Mouse (Mus musculus): ENCODE results near the gene Bmp2k. TPM values are rescaled to one million over a fixed set of nuclear protein-coding genes. Genes with fewer than 3 reads are reported as not detected.

Bmp2k gene
- polyA plus RNA-seq, 1 experiment from 2014 or later, result 11.2 TPM

GRCm38 (mm10) chr5:97077676-97078075, 80.2 kb downstream of the Bmp2k start:
- 70% methylated on average over 7 of the region's 7 CpGs for WGBS
- Histone ChIP-seq H3K4me3 (no peak overlapping the region), H3K4me1 (no peaks in the 10 kb centered on the region), H3K9ac (no peak overlapping the region), H3K9me3 (no peaks in the 10 kb centered on the region), H3K27ac (no peak overlapping the region), H3K27me3 (replicated peaks) (no peaks in the 10 kb centered on the region), H3K4me2 (replicated peaks) (no peak overlapping the region), H3K36me3 (peaks cover under 1% of the 10 kb centered on the region; the same call in 1 of the 2 replicates)
- no peak for ATAC-seq (ENCODE audit: low FRiP score, low read depth)

GRCm38 (mm10) chr5:97078641-97079040, 81.2 kb downstream of the Bmp2k start:
- Histone ChIP-seq H3K36me3 (peaks cover 7% of the 10 kb centered on the region; the same call in 1 of the 2 replicates), H3K9me3 (no peaks in the 10 kb centered on the region), H3K4me2 (replicated peaks) (no peak overlapping the region), H3K27ac (no peak overlapping the region), H3K4me3 (no peak overlapping the region), H3K9ac (no peak overlapping the region), H3K27me3 (replicated peaks) (no peaks in the 10 kb centered on the region), H3K4me1 (no peaks in the 10 kb centered on the region)
- ATAC-seq (ENCODE audit: low FRiP score, low read depth), result no peak
- 74% methylated on average over 5 of the region's 5 CpGs for WGBS

DNA sequence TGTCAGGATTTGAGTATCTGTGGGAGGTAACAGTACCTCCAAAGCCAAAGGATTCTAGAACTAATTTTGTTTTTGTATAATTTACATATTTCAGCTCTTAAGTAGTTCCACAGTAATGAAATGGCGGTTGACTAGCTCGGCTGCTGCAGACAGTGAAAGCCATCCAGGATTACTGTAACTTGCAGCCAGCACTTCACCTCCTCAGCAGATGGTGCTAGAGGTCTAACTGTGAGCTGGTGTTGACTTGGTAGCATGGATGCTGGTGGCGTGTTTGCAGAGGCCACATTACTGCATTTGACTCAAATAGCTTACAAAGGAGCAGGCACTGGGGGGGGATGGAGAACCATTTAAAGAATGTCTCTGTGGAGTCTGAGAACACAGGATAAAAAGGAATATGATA, 84.0 kb downstream of the Bmp2k start:
- Histone ChIP-seq H3K9ac (no peak overlapping the region), H3K27me3 (replicated peaks) (no peaks in the 10 kb centered on the region), H3K4me1 (no peaks in the 10 kb centered on the region), H3K9me3 (no peaks in the 10 kb centered on the region), H3K36me3 (peaks cover 23% of the 10 kb centered on the region), H3K4me3 (no peak overlapping the region), H3K27ac (no peak overlapping the region), H3K4me2 (replicated peaks) (no peak overlapping the region)
- 76% methylated on average over 3 of the region's 3 CpGs for WGBS
- no peak for ATAC-seq (ENCODE audit: low FRiP score, low read depth)

DNA sequence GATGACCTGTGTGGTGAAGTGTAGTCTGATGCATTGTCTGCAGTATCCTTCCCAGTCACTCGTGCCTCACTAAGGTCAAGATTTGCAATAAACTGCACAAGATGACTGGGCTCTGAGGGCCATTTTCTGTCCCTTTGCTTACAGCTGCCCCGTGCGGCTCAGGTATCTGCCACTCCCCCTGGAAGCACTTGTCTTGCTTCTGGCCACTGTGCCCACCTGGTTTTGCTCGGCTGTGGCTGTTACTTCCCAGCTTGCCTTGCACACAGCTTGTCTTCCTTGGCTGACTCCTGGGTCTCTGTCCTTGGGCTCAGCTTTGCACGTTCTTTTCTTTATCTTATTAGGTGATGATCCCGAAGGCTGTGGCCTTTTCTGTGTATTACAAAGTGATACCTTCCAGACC, 86.2 kb downstream of the Bmp2k start:
- H3K9me3 ChIP-seq, result no peaks in the 10 kb centered on the region
- H3K9ac ChIP-seq, result no peak overlapping the region
- 88% methylated on average over 6 of the region's 6 CpGs for WGBS
- no peak for ATAC-seq (ENCODE audit: low FRiP score, low read depth)
- no peak overlapping the region for H3K27ac ChIP-seq
- H3K4me2 ChIP-seq (replicated peaks), result no peak overlapping the region
- no peaks in the 10 kb centered on the region for H3K4me1 ChIP-seq
- peaks cover 37% of the 10 kb centered on the region for H3K36me3 ChIP-seq
- H3K27me3 ChIP-seq (replicated peaks), result no peaks in the 10 kb centered on the region
- no peak overlapping the region for H3K4me3 ChIP-seq

DNA sequence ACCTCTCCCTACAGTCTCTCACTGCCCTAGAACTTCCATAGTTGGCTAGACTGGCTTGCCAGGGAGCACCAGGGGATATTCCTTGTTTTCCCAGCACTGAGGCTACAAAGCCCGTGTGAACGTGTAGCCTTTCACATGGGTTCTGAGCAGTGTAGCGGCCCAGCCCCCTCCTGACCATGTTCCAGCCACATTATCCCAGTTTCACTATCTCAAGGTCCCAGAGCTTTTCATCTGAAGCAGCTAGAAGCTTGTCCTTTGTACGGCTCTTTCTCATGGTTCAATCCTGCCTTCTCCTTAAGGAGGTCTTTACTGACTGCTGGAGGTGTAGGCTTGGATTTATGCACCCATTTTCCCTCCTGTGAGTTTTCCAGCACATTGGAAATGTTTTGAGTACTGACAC, 87.1 kb downstream of the Bmp2k start:
- no peaks in the 10 kb centered on the region for H3K9me3 ChIP-seq
- no peaks in the 10 kb centered on the region for H3K4me1 ChIP-seq
- no peak overlapping the region for H3K27ac ChIP-seq
- peaks cover 37% of the 10 kb centered on the region for H3K36me3 ChIP-seq
- no peak overlapping the region for H3K9ac ChIP-seq
- no peaks in the 10 kb centered on the region for H3K27me3 ChIP-seq (replicated peaks)
- WGBS, result 91% methylated on average over 4 of the region's 4 CpGs
- no peak overlapping the region for H3K4me2 ChIP-seq (replicated peaks)
- H3K4me3 ChIP-seq, result no peak overlapping the region
- ATAC-seq (ENCODE audit: low FRiP score, low read depth), result no peak

DNA sequence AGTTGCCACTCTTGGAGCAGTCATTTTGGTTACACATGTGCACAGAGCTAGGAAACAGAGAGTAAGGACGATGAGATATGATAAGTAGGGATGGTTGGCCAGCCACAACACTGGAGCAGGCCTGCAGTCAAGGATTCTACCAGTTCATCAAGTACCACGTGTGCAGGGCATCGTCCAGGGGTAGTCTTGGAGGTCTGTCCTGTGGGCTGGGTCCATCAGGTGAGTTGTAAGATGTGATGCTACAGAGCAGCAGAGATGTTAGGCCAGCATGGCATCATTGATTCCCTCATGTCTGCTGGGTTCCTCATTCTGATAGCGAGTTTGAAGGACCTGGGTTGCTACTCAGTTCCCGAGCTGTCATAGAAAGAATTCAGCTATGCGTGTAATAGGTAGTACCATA, 87.6 kb downstream of the Bmp2k start:
- Histone ChIP-seq H3K9ac (no peak overlapping the region), H3K36me3 (peaks cover 37% of the 10 kb centered on the region), H3K4me1 (no peaks in the 10 kb centered on the region), H3K9me3 (no peaks in the 10 kb centered on the region), H3K27me3 (replicated peaks) (no peaks in the 10 kb centered on the region), H3K4me2 (replicated peaks) (no peak overlapping the region), H3K27ac (no peak overlapping the region), H3K4me3 (no peak overlapping the region)
- ATAC-seq (ENCODE audit: low FRiP score, low read depth), result no peak
- 96% methylated on average over 6 of the region's 6 CpGs for WGBS

DNA sequence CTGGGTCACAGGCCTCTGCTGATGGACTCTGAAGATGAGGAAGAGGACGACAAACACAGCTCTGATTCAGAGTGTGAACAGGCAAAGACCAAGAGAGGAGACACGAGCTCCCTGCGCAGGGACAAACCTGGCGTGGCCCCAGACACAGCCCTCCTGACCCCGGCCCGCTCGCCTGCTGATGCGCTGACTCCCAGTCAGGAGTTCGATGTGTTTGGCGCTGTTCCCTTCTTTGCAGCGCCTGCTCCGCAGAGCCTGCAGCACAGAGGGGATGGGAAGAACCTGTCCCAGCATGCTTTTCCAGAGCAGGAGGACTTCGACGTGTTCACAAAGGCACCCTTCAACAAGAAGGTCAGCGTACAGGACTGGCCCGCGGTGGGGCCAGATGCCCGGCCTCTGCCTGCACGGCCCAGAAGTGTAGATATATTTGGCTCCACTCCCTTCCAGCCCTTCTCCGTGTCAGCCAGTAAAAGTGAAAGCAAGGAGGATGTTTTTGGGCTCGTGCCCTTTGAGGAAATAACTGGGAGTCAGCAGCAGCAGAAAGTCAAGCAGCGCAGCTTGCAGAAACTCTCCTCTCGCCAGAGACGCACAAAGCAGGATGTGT, 89.6 kb downstream of the Bmp2k start:
- Histone ChIP-seq H3K9me3 (no peaks in the 10 kb centered on the region), H3K27ac (no peak overlapping the region), H3K4me1 (no peaks in the 10 kb centered on the region), H3K4me3 (no peak overlapping the region), H3K9ac (no peak overlapping the region), H3K27me3 (replicated peaks) (no peaks in the 10 kb centered on the region), H3K4me2 (replicated peaks) (no peak overlapping the region), H3K36me3 (peaks cover 37% of the 10 kb centered on the region)
- 93% methylated on average over 24 of the region's 24 CpGs for WGBS
- ATAC-seq (ENCODE audit: low FRiP score, low read depth), result no peak

- Histone ChIP-seq H3K27me3 (replicated peaks) (no peaks in the 10 kb centered on the region), H3K4me1 (no peaks in the 10 kb centered on the region), H3K9ac (no peak overlapping the region), H3K9me3 (no peaks in the 10 kb centered on the region), H3K36me3 (peaks cover 36% of the 10 kb centered on the region), H3K27ac (no peak overlapping the region), H3K4me2 (replicated peaks) (no peak overlapping the region), H3K4me3 (no peak overlapping the region)
- WGBS, result 95% methylated on average over 16 of the region's 16 CpGs
- no peak for ATAC-seq (ENCODE audit: low FRiP score, low read depth)
These were observed 90.3 kb downstream of the Bmp2k start for GRCm38 (mm10) chr5:97087746-97088145.

DNA sequence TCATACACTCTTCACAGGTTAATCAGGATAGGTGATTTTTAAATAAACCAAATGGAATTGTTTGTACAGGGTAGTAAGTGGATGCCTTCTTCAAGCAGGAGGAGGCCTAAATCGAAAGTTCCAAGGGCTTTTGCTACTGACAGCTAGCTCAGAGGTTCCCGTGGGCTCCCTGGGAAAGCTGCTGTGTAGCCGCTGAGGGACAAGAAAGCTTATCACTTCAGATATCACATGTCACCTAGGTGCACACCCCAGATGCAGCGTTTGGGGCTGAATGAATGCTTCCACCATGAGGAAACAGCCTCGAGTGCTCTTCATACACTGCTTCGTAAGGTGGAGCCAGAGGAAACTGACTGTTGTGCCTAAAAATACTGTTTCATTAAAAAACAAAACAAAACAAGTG, 90.7 kb downstream of the Bmp2k start:
- H3K4me2 ChIP-seq (replicated peaks), result no peak overlapping the region
- 90% methylated on average over 6 of the region's 6 CpGs for WGBS
- ATAC-seq (ENCODE audit: low FRiP score, low read depth), result no peak
- no peaks in the 10 kb centered on the region for H3K27me3 ChIP-seq (replicated peaks)
- no peak overlapping the region for H3K4me3 ChIP-seq
- no peaks in the 10 kb centered on the region for H3K4me1 ChIP-seq
- no peak overlapping the region for H3K27ac ChIP-seq
- H3K36me3 ChIP-seq, result peaks cover 34% of the 10 kb centered on the region
- H3K9me3 ChIP-seq, result no peaks in the 10 kb centered on the region
- no peak overlapping the region for H3K9ac ChIP-seq

DNA sequence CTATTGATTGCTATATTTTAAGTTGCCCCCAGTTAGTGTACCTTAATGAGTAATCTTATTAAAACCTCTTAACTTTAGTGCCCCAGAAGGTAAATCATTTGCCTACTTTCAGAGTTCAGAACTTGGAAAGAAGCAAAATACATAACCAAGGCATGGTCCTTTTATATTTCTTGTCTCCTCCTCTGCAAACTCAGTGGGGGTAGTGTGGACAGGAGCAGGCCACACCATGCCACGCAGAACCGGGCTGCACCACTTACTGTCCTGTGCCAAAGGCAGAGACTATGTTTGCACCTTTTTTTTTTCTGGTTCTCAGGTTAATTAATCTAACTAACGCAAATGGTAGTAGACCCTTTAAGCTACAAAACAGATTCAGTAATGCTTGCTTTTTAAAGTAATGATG, 91.9 kb downstream of the Bmp2k start:
- H3K4me3 ChIP-seq, result no peak overlapping the region
- H3K4me1 ChIP-seq, result no peaks in the 10 kb centered on the region
- H3K4me2 ChIP-seq (replicated peaks), result no peak overlapping the region
- no peaks in the 10 kb centered on the region for H3K9me3 ChIP-seq
- peaks cover 31% of the 10 kb centered on the region for H3K36me3 ChIP-seq
- H3K9ac ChIP-seq, result no peak overlapping the region
- no peak overlapping the region for H3K27ac ChIP-seq
- 91% methylated on average over 3 of the region's 3 CpGs for WGBS
- no peaks in the 10 kb centered on the region for H3K27me3 ChIP-seq (replicated peaks)
- no peak for ATAC-seq (ENCODE audit: low FRiP score, low read depth)

DNA sequence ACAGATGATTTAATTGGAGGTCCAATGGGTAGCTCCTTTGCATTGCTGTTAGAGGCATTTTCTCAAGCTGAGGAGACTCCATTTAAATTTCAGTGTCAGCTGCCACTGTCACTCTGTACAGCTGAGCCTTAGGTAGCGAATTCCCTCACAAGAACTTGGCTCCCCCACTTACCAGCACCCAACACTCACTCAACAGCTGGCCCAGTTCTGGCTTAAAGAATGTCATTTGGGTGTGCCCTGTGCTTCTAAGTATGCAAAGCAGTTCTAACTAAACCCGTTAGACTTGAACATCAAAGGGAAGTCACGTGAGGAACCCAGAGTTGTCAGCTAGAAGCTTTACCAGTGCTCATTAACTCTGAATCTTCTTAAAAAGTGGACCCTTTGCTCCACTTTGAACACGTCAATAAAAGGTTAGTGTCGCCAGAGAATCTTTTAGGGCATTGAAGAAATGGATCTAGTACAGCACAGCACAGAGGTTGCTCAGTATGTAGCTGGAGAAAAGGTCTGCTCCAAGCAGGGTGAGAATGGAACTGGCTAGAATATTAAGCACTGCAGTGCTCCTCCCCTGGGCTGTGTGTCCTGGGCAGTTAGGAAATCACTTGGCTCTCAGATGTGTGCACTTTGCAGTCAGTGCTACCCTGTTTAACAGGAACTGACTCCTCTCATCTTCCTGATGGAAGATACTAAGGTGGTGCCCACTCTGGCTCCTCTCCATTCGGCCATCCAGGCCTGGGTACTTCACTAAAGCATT, 92.7 kb downstream of the Bmp2k start:
- WGBS, result 74% methylated on average over 6 of the region's 6 CpGs
- Histone ChIP-seq H3K4me1 (no peaks in the 10 kb centered on the region), H3K27me3 (replicated peaks) (no peaks in the 10 kb centered on the region), H3K27ac (no peak overlapping the region), H3K9me3 (no peaks in the 10 kb centered on the region), H3K4me2 (replicated peaks) (no peak overlapping the region), H3K36me3 (peaks cover 24% of the 10 kb centered on the region), H3K9ac (no peak overlapping the region), H3K4me3 (no peak overlapping the region)
- no peak for ATAC-seq (ENCODE audit: low FRiP score, low read depth)

DNA sequence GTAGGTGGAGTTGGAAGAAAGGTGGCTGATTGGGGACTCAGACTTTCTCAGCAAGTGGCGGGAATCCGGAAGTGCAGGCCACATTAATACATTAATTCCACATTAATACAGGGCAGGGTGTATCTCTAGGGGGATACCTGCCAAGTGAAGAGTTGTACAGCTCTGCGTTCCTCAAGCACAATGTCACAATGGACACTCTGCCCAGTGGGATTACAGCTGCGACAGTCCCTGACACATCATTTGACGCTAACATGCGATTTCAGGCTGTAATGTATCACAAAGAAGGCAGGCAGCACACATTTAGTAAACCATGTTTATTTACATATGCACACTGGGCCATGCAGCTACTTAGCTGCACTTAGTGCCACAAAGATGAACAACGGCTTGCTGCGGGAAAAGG, 95.5 kb downstream of the Bmp2k start:
- no peaks in the 10 kb centered on the region for H3K27me3 ChIP-seq (replicated peaks)
- H3K4me1 ChIP-seq, result no peaks in the 10 kb centered on the region
- ATAC-seq (ENCODE audit: low FRiP score, low read depth), result no peak
- H3K4me2 ChIP-seq (replicated peaks), result no peak overlapping the region
- H3K9me3 ChIP-seq, result no peaks in the 10 kb centered on the region
- H3K4me3 ChIP-seq, result no peak overlapping the region
- peaks cover 14% of the 10 kb centered on the region; the same call in 1 of the 2 replicates for H3K36me3 ChIP-seq
- H3K9ac ChIP-seq, result no peak overlapping the region
- no peak overlapping the region for H3K27ac ChIP-seq
- WGBS, result 86% methylated on average over 8 of the region's 8 CpGs

GRCm38 (mm10) chr5:97095335-97095734, 97.8 kb downstream of the Bmp2k start:
- Histone ChIP-seq H3K9ac (no peak overlapping the region), H3K27me3 (replicated peaks) (no peaks in the 10 kb centered on the region), H3K4me2 (replicated peaks) (no peak overlapping the region), H3K27ac (no peak overlapping the region), H3K9me3 (no peaks in the 10 kb centered on the region), H3K4me1 (no peaks in the 10 kb centered on the region), H3K36me3 (peaks cover 23% of the 10 kb centered on the region), H3K4me3 (no peak overlapping the region)
- 69% methylated on average over 12 of the region's 13 CpGs for WGBS
- ATAC-seq (ENCODE audit: low FRiP score, low read depth), result no peak
